Mouse (Mus musculus): ENCODE measurements around the gene Lrrc55.

- TF ChIP-seq CTCF (IDR thresholded peaks at IDR 0.05; ENCODE audit: low read depth) = no peak
- no peak for TF ChIP-seq EP300 (IDR thresholded peaks at IDR 0.05; ENCODE audit: low read depth)
Measured at GRCm38 (mm10) chr2:85150373-85150772, 46.6 kb downstream of the Lrrc55 start.

Measured in liver, postnatal 0 days (tissue).